Mouse (Mus musculus) kidney, postnatal 36 days (tissue): ENCODE results near the gene Tgm5.
"Not testable (repeated sequence)": the region's sequence is repeated elsewhere in the genome, so short reads cannot be mapped to it uniquely, and the experiment has no call there.

Source experiments
- DNase-seq, 2 experiments: peaks; one replicate each; pipeline ENCODE4 v3.0.0; 2021 to 2022; ENCODE audit warnings: mixed read lengths in 2 of 2

The Tgm5 gene

DNA sequence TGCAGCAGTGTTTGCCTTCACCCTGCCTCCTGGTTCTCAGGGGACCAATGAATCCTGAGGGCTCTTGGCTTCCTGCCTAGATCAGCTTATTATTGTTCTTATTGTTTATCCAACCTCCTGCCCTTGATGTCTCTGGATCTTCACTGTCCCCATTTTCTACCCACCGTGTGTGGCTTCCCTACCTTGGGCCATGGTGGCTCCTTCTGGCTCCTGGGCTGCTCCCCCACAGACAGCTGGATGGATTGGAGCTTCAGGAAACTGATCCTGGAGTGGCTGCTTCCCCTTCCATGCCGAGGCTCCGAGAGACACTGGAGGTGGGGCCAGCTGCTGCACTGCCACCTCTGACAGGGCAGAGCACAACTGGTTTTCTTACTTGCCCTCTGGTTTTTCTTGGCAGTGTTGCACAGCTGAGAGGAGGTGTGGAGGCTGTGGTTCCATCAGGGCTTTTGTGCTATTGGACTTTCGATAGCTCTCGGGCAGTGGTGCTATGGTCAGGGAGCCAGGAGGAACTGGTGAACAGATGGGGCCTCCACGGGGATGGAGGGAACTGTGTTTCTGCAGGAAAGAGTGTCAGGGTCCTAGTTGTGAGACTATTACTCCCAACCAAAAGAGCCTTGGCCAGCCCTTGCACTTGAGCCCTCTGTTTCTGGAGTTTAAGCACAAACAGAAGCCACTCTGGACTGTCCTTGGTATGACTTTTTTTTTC is at the start of gene Tgm5:
Gene Tgm5, minus strand, starts transcription at position 362 of the 706 bp plus-strand sequence.
- DNase-seq: peak; percentile 7 to 18

DNA sequence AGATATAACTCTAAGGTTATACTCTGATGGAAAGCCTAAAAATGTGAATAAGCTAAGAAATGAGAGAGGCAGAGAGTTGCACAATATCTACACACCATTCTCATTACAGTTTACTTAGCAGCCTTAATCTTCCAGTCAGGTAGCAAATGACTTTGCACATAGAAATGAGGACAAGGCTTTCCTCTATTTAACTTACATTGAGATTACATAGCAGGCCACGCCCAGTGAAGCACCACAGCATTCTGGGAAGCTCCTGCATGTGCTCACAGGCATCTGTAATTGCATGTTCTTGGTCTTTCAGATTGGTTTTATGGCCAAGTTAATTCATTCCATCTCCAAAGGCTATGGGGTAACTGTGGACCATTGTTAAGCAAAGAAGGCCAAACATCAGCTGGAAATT is 47.2 kb upstream of the Tgm5 start:
- no peak for DNase-seq

DNA sequence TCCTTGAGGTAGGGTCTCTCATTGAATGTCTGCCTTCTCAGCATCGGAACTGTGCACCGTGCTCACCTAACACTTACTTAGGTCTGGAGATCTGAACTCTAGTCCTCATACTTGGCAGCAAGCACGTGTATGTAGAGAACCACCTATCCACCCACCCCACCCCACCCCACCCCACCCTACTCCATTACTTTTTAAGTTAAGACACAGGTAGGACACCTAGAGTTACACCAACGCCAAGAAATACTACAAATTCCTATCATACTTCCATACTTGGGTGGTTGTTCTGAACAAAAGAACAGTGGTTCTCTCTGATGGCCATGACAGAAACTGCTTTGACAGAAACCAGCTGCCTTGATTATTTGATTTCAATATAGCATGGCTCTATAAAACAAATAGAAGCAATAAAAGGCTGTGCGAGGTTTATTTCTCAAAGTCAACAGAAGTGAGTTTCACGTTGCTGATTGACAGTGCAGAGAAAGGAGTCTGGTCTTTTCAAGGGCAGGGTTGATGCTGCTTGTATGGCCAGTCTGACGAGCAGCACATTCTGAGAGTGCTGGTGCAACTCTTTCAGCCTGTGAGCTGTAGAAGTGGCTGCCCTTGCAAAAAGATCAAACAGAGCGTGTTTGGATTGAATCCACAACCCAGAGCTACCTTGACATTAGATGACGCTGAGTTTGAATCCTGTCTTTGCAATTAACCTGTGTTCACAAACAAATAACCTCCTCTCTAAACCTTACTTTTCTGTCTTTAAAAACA is 43.4 kb upstream of the Tgm5 start:
- DNase-seq: no peak

DNA sequence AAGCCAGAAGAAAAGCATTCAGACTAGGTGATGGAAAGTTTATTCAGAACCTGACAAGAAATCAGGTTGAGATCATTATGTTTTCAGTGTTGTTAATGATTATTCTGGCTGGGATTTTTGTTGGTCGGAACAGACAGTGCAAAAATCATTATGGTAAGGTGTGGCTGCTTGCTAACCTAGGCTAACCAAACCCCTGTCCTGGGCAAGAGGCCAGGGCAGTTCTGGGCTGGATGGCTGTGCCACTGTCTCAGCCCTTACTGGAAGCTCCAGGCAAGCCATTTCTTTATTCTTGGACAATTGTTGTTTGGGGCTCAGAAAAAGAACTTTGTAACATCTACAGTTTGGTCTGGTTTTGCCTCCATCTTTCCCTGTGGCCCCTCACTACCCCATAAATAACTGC is 41.9 kb upstream of the Tgm5 start:
- peak; percentile 31 to 67 for DNase-seq

DNA sequence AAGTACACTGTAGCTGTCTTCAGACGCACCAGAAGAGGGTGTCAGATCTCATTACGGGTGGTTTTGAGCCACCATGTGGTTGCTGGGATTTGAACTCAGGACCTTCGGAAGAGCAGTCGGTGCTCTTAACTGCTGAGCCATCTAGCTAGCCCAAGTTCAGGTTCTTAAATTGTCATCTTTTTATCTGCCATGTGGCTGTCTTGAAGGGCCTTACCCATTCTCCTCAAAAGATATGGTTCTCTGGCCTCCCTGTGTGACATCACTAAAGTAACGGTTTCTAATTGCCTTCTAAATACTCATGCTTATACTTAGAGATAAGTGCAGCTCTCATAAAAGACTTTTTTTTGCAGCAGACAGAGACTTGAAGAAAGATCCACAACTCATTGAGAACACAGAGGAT is 40.7 kb upstream of the Tgm5 start:
- not testable (repeated sequence) for DNase-seq

DNA sequence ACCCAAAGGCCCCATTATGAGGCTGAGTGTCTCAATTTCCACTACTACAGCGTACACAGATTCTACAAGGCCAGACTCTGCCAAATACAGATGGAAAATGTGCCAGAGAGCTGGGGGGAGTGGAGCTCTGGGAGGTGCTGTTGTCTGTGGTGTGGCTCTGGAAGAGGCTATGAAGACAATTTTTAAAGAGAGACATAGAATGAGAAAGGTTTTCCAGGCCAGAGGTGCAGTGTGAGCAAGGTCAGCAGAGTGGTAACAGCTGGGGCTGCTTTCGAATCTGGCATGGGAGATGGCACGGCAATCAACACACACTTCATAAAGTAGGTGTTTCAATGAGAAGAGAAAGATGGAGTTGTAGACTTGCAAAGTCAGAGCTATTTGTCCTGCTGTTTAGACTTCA is 33.6 kb upstream of the Tgm5 start:
- no peak for DNase-seq

DNA sequence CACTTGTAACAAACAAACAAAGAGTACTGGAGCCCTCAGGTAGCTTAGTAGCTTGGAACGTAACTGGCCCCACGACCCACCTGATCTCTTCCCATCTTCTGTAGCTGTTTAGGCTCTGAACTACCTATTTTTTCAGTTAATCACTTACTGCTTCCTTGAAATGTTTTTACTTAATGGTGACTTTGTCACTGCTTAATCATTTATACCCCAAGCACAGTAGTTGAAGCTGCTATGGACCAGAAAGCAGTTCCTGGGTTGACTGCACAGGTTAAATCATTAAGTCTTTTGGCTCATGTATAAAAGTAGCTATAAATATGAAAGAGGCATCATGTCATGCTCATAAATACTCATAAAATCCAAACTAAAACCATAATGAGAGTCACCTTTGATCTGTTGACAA is 29.8 kb upstream of the Tgm5 start:
- DNase-seq: no peak

DNA sequence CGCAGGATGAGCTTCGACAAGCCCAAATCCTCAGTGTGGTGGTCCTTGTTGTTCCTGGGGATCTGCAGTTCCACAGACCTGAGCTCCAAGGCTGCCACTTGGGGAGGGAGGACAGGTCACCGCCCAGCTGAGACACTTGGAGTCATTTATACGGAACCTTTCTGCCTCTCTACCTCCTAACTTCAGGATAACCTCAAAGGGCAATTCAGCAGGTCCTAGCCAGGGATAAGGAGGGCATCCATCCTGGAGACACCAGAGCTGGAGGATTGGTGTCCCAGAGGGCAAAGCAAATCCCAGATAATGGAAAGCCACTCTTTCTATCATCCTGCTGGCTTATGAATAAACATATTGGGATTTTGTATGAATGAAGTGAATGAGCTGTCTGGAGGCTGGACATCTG is 24.1 kb upstream of the Tgm5 start, which contains the start of gene Tgm7:
Gene Tgm7, minus strand, starts transcription at position 101 of the 400 bp plus-strand sequence.
- DNase-seq: no peak

DNA sequence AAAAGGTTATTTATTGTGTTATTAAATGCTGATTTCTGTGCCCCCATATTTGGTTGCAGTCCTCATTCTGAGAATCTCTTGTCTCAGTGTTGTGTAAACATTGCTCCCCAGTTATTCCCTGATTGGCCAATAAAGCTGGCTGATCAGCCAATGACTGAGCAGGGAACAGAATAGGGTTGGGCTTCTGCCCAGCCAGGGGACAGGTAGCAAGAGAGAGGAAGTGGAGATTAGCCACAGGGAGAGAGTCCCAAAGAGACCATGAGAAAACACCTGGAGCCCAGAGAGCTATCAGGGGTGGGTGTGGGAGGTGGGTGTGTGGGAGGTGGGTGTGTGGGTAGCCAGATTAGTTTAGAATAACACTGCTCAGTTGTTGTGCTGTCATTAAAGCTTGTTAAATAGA is 20.3 kb upstream of the Tgm5 start:
- no peak for DNase-seq

DNA sequence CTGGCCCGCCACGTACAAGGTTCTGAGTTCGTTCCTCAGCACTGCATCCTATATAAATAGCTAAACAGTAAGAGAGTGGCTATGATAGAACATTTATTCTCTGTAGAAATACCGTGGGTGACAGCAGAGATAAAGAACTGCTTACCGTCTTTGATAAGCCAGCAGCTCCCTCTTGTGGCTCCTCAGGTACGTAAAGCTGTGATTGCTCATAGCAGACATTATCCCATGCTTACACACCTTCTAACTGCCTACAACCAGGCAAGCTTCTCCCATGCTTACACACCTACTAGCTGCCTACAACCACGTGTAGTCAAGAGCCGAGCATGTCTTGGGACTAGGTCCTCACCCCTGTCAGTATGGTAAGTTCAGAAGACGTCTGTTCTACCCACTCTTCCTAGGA is 16.4 kb upstream of the Tgm5 start:
- DNase-seq: peak; percentile 74 to 88

DNA sequence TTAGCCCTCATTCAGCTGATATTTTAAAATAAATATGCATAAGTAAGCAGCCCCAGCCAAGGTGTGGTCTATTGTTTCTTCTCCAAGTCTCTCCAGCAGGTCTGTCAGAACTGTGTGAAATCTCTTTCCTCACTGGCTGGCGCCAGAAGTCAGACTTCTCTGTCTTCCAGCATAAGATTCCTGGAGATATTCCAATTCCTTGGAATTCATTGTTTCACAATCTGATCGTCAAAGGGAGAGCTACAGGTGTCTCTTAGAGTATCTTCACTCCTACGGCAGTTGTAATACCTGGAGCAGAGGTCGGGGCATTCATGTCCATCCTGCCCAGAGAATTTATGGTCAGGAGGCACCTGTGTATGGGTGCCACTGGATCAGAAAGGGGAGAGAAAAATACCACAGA is 4.1 kb upstream of the Tgm5 start:
- DNase-seq: no peak

DNA sequence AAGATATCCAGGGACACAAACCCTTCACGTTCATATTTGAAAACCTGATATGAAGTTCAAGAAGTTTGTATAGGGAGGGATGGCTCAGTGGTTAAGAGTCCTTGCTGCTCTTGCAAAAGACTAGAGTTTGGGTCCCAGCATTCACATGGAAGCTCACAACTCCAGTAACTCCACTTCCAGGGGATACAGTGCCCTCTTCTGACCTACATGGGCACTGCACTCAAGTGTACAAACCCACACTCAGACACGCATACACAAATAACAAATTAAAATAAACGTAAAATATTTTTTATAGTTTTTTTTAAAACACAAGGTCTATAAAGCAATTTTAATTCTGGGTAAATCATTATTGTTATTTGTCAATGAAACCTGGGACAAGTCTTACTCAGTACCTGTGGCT is 2.9 kb upstream of the Tgm5 start:
- DNase-seq: no peak

DNA sequence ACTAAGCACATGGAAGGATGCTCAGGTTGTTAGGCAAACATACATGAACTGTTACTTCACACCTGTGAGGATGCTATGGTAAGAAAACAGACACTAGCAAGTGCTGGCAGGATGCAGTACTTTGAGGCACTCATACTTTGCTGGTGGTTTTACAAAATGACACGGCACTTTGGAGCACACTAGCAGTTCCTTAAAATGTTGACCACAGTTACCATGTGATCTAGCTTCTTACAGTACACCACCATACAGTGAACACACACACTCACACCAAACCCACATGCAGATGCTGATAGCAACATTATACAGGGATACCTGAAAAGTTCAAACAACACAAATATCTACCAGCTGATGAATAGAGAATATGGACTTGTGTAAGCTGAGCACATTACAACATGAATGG is 3.0 kb downstream of the Tgm5 start:
- DNase-seq: no peak

DNA sequence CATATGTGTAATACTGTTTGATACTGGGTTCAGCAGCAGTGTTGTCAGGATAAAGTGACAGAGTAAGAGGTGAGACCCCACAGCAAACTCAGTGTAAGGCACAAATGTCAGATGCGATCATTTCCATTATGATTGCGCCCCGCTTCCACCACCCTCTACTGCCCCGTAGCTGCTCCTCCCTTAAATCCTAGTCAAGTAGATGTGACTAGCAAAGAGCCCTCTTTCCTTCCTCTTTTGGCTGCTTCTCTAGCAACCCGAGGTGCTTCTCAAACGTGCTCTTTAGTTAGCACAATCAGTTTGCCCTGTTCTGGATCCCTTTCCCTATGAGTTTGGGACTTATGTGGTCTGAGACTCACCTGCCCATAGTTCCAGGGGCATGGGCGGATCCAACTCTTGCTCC is 10.9 kb downstream of the Tgm5 start:
- DNase-seq: no peak

DNA sequence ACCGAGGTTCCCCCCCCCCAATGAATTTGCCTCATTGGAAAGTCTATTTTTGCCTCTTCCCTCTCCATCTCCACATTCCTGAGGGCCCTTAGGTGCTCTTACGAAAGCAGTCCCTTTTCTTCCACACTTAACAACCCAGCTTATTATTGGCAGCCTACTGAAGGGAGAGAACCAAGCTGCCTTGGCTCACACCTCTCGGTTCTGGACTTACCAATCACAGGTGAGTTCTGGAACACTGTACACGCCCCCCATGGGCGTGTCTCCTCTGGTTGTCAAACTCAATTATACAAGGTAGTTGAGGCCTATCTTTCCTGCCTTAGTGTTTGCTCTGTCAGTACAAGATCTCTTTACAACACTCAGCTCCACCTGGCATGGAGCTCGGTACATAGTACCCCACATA is 13.8 kb downstream of the Tgm5 start:
- DNase-seq: no peak

DNA sequence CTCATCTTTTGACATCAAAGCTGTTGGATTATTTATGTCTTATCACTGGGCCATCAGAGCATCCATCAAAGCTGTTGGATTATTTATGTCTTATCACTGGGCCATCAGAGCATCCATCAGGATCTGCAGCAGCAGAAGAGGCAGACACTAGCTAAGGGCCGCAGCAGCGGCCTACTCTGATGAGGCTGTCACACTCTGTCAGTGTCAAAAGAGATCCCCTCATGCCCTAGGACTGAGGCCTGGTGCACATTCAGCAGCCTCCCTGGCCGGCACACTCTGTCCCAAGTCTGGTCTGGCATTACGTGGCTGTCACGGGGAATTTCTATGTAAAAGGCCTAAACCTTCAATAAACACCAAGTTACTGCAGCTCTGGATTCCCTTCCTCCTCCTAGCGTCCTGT is 16.1 kb downstream of the Tgm5 start:
- no peak for DNase-seq

DNA sequence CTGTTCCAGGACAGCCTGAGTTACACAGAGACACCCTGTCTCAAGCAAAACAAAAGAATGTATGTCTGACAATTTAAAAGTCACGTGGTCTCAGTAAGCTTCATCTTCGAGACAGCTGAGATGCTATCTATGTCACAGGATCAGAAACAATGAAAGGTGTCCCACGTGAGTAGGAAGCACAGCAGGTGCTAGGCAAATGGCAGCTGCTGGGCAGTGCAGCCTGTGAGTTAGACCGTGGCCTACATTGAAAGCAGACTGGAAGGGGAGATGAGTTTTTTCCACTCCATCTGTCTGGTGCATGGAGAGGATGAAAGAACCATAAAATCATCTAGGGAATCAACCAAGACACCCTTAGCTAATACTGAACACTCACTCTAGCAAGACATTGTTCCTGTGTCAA is 18.5 kb downstream of the Tgm5 start:
- no peak for DNase-seq

DNA sequence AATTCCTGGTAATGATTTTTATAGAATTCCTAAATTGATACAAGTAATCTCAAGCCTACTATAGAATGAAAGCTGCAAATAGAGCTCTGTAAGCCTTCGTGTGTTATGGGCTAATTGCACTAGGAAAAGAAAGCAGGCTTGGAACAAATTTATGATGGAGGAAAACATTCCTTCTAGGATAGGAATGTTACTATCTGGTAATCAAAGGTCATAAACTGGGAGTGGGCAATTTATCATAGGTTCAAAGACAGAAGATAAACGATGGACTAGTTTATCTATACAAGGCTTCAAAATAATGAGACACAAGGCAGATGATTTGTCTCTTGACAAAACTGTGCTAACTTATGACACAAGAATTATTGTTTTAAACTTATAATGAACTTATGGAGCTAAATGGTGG is 24.3 kb downstream of the Tgm5 start:
- DNase-seq: no peak

DNA sequence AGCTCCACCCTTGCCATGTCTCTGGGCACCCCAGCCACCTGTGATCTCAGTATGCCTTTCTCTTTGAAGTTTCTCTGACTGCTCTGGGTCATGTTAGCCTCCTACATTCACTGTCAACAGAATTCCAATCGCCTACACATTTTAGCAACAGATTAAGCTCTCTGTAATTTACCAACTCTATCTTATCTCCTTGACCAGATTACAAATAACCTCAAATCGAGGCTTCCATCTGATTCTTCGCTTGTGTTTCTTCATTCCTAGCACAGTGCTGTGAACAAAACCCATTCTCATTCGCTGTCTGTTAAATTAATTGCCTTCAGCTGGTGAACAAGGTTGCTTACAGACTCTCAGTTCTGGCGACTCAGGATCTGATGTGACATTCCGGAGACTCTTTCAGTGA is 27.6 kb downstream of the Tgm5 start:
- DNase-seq: no peak

DNA sequence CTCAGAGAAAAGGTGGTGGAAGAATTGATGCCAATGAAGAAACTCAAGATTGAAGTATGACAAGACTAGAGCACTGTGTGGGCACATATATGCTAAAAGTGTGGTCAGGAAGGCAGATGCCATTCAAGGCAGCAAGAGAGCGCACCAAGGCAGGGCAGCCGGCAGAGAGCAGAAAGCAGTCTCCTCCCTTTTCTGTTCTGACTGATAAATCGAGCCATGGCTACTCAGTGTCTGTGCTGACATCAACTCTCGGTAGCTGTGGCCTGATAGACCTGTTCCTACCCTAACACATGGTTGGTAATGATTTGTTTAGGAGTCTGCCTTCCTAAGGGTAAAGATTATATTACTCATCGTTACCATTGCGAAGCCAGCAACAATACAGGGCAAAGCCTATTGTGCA is 29.7 kb downstream of the Tgm5 start:
- no peak for DNase-seq

DNA sequence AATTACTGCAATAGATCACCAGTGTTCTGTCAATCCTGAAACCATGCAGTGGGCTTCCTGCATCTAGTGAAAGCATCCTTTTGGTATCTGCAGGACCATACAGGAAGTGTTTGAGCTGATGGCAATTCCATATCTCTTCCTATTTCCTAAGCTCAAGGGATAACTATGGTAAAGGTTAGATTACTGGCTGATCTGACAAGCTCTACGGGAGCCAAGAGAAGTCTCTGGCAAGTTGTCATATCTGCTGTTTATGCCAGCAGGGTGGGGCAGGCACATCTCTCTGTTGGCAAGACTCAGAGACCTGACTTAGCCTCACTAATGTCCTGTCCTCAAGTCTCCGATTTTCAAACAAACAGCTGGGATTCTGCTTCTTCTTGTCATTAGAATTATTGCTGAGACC is 31.6 kb downstream of the Tgm5 start:
- DNase-seq: no peak

DNA sequence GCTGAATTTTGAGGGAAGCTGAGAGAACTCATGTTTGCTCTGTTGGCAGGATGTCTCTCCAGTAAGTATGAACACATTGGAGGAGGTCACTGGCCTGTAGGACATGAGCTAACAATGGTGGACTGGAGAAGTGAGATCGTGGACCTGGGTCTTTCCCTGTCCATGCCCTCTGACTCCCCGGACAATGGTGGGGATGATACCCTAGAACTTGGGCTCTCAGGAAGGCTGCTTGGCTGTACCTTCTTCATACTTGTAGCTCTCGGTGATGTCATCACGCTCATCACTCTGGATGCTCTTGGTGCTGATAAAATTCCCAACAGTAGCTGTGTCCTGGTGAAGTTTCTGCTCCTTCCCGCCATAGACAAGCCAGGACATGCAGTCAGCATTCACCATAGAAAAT is 33.5 kb downstream of the Tgm5 start:
- no peak for DNase-seq

DNA sequence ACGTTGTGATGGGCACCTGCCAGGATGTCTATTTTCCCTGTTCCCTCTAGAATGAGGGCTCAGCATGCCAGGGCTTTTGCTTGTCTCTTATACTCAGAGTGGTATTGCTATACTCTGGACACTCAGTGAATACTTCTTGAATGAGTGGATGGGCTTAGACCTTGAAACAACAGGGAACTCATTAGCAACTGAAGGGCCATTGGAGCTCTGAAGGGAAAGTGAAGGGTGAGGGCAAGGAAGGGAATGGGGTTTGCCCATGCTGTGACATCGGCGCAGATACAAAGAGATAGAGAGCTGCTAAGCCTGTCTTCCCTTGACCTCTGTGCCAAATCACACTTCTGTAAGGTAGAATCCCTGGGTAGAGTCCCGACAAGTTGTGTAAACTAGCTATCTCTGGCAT is 40.0 kb downstream of the Tgm5 start:
- DNase-seq: no peak

DNA sequence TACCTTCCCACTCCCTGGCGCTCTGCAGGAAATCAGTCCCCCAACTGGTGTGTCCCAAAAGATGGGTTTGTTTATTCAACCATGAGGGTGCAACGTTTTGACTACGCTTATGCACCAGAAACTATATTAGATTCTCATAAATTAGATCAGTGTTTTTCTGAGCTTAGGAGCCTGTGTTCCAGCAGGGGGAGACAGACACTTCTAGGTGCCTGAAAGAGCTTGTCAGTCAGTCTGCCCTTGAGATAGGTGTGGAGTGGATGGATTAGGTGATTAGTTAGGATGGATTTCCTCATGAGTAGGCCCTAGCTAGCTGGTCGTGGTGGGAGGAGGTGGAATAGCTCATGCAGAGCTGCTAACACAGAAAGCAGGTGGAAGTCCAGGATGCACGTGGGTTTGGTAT is 44.5 kb downstream of the Tgm5 start:
- peak; percentile 58 to 72 for DNase-seq

DNA sequence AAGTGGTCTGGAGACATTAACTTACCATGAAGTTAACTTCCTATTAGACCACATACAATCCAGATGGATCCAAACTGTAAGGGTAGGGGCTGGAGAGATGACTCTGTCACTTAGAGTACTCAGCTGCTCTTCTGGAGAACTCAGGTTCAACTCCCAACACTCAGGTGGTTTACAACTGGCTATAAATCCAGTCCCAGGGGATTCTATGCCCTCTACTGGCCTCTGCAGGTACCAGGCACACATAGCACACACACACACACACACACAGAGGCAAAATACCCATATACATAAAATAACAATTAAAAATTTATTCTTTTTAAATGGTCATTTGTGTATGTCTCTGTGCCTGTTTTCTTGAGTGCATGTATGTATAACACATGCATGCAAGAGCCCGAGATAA is 46.3 kb downstream of the Tgm5 start:
- DNase-seq: no peak
